Mouse (Mus musculus): ENCODE measurements around the gene Zfp160. TPM values are rescaled to one million over a fixed set of nuclear protein-coding genes. Genes with fewer than 3 reads are reported as not detected.
"Not testable (repeated sequence)": the region's sequence is repeated elsewhere in the genome, so short reads cannot be mapped to it uniquely, and the experiment has no call there.

Gene Zfp160
- polyA plus RNA-seq, 1 experiment from 2014 or later, result 17.6 TPM

DNA sequence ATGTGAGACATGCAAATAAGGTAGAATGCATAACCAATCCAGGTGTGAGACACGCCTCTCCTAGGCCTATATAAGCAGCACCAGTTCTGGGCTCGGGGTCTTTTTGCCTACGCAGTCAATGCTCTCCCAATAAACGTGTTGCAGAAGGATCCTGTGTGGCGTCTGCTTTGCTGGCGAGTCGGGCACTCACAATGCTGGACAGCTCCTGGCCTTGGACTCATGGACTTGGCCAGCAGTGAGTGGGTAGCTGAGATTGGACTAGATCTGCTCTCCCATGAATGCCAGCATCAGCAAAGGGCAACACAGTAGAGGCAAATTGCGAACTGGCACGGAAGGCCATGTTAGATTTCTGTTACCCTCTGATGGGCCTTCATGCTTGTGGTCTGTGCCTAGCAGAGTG is 39.3 kb downstream of the Zfp160 start:
- not testable (repeated sequence) for DNase-seq (ENCODE audit: low spot score); H3K4me3 ChIP-seq (ENCODE audit: low read depth, low read length); H3K27me3 ChIP-seq (ENCODE audit: control insufficient read depth, insufficient read depth, low read length); H3K4me1 ChIP-seq (replicated peaks; ENCODE audit: control insufficient read depth, insufficient read depth, low read length); H3K4me2 ChIP-seq (ENCODE audit: low read depth, low read length, severe bottlenecking); H3K27ac ChIP-seq (ENCODE audit: low read depth, low read length); ATAC-seq (replicated peaks; ENCODE audit: low FRiP score); H3K36me3 ChIP-seq (ENCODE audit: control insufficient read depth, insufficient read depth, low read length); H3K9me3 ChIP-seq (ENCODE audit: control insufficient read depth, low read length); H3K9ac ChIP-seq (ENCODE audit: low read length)
- 89% methylated on average over 9 of the region's 9 CpGs for WGBS

GRCm38 (mm10) chr17:21050901-21051300 is 42.2 kb downstream of the Zfp160 start:
- Histone ChIP-seq H3K9ac (ENCODE audit: low read length) (no peak overlapping the region), H3K9me3 (ENCODE audit: control insufficient read depth, low read length) (no peaks in the 10 kb centered on the region), H3K4me3 (ENCODE audit: low read depth, low read length) (no peak overlapping the region), H3K27me3 (ENCODE audit: control insufficient read depth, insufficient read depth, low read length) (no peaks in the 10 kb centered on the region), H3K4me2 (ENCODE audit: low read depth, low read length, severe bottlenecking) (no peak overlapping the region), H3K4me1 (replicated peaks; ENCODE audit: control insufficient read depth, insufficient read depth, low read length) (no peaks in the 10 kb centered on the region), H3K36me3 (ENCODE audit: control insufficient read depth, insufficient read depth, low read length) (no peaks in the 10 kb centered on the region), H3K27ac (ENCODE audit: low read depth, low read length) (no peak overlapping the region)
- no peak for ATAC-seq (replicated peaks; ENCODE audit: low FRiP score)
- WGBS, result 82% methylated on average over 1 of the region's 1 CpGs
- DNase-seq (ENCODE audit: low spot score), result no peak

DNA sequence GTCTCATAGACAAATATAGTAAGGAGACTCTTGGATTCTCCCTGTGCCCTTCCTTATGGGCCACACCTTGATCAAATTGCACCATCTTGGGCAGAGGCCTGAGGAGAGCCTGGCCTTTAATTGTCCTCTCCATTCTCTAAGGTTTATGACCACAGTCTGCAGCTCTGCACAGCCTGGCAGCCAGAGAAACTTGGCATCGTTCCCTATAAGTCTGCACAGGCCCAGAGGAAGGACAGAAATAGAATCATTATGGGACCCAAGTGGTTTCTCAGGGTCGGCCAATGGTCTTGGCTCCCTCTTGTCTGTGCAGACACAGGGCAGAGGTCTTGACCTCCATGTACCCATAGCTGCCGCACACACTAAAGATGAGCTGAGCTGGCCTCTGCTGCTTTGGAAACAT is 42.6 kb downstream of the Zfp160 start:
- no CpG with 5 or more reads among the region's 3 CpGs for WGBS
- not testable (repeated sequence) for H3K4me3 ChIP-seq (ENCODE audit: low read depth, low read length); DNase-seq (ENCODE audit: low spot score); H3K27ac ChIP-seq (ENCODE audit: low read depth, low read length); H3K36me3 ChIP-seq (ENCODE audit: control insufficient read depth, insufficient read depth, low read length); H3K9me3 ChIP-seq (ENCODE audit: control insufficient read depth, low read length); H3K4me1 ChIP-seq (replicated peaks; ENCODE audit: control insufficient read depth, insufficient read depth, low read length); H3K4me2 ChIP-seq (ENCODE audit: low read depth, low read length, severe bottlenecking); H3K9ac ChIP-seq (ENCODE audit: low read length); H3K27me3 ChIP-seq (ENCODE audit: control insufficient read depth, insufficient read depth, low read length); ATAC-seq (replicated peaks; ENCODE audit: low FRiP score)

GRCm38 (mm10) chr17:21051919-21052318 is 43.2 kb downstream of the Zfp160 start:
- H3K4me2 ChIP-seq (ENCODE audit: low read depth, low read length, severe bottlenecking); H3K27me3 ChIP-seq (ENCODE audit: control insufficient read depth, insufficient read depth, low read length); H3K36me3 ChIP-seq (ENCODE audit: control insufficient read depth, insufficient read depth, low read length); H3K9me3 ChIP-seq (ENCODE audit: control insufficient read depth, low read length); H3K27ac ChIP-seq (ENCODE audit: low read depth, low read length); H3K4me3 ChIP-seq (ENCODE audit: low read depth, low read length); H3K9ac ChIP-seq (ENCODE audit: low read length); ATAC-seq (replicated peaks; ENCODE audit: low FRiP score); DNase-seq (ENCODE audit: low spot score); H3K4me1 ChIP-seq (replicated peaks; ENCODE audit: control insufficient read depth, insufficient read depth, low read length): not testable (repeated sequence)
- 88% methylated on average over 3 of the region's 3 CpGs for WGBS

DNA sequence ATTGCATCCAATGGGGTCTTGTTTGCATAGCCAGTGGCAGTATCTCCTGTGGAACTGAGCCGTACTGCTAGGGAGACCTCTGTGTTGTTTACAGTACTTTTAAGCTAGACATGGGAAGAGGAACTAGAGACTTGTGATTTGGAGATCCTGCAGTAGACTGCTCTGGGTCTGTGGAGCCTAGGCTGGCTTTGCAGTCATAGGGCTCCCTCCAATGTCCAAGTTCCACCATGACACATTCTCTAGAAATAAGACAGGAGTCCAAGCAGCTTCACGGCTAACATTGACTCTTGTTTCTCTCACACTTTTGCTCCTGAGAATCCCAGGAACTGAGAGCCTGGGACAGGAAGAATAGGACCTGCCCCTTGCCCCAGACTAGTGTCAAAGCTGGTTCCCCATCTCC is 44.6 kb downstream of the Zfp160 start:
- no peak overlapping the region for H3K4me3 ChIP-seq (ENCODE audit: low read depth, low read length)
- H3K4me2 ChIP-seq (ENCODE audit: low read depth, low read length, severe bottlenecking), result no peak overlapping the region
- DNase-seq (ENCODE audit: low spot score) (no peak), ATAC-seq (replicated peaks; ENCODE audit: low FRiP score) (no peak)
- H3K27me3 ChIP-seq (ENCODE audit: control insufficient read depth, insufficient read depth, low read length), result no peaks in the 10 kb centered on the region
- H3K4me1 ChIP-seq (replicated peaks; ENCODE audit: control insufficient read depth, insufficient read depth, low read length), result no peaks in the 10 kb centered on the region
- no peak overlapping the region for H3K9ac ChIP-seq (ENCODE audit: low read length)
- H3K36me3 ChIP-seq (ENCODE audit: control insufficient read depth, insufficient read depth, low read length), result no peaks in the 10 kb centered on the region
- 89% methylated on average over 2 of the region's 2 CpGs for WGBS
- H3K27ac ChIP-seq (ENCODE audit: low read depth, low read length), result no peak overlapping the region
- no peaks in the 10 kb centered on the region for H3K9me3 ChIP-seq (ENCODE audit: control insufficient read depth, low read length)

DNA sequence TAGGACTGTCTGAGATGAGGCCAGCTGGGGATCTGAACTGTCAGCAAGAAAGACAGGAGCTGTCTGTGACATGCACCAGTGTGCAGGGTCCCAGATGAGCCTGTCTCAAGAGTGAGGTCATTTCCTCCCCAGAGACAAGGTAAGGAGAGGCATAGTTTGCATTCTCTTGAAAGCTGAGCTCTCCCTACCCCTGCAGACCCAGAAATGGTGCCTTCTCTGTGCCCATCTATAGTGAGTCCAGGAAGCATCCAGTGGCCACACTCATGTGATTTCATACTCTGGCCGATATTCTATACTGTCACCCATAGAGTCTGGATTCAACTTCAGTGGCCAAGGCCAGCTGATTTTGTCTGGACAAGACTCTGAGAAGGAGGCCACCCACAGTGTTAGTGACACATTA is 46.4 kb downstream of the Zfp160 start:
- not testable (repeated sequence) for H3K4me2 ChIP-seq (ENCODE audit: low read depth, low read length, severe bottlenecking); H3K27ac ChIP-seq (ENCODE audit: low read depth, low read length); H3K4me1 ChIP-seq (replicated peaks; ENCODE audit: control insufficient read depth, insufficient read depth, low read length); DNase-seq (ENCODE audit: low spot score); ATAC-seq (replicated peaks; ENCODE audit: low FRiP score); H3K36me3 ChIP-seq (ENCODE audit: control insufficient read depth, insufficient read depth, low read length); H3K9ac ChIP-seq (ENCODE audit: low read length); H3K4me3 ChIP-seq (ENCODE audit: low read depth, low read length); H3K9me3 ChIP-seq (ENCODE audit: control insufficient read depth, low read length); H3K27me3 ChIP-seq (ENCODE audit: control insufficient read depth, insufficient read depth, low read length)
- WGBS, result 80% methylated on average over 1 of the region's 1 CpGs

DNA sequence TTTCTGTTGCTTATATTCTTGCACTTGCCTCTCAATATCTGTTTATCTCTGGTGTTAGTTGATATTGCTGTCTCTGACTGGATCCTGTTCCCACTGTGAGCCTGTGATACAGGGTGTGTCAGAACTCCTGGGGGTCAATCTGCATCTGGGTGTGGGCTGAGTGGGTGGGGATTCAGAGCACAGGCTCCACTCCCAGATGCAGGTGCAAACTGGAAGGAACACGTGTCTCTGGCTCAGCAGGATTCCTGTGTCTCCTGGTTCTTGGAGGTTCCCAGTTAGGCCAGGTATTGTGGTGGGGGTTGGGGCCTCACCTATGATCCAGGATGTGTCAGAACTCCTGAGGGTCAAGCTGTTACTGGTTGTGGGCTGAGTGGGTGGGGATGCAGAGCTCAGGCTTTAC is 56.8 kb downstream of the Zfp160 start:
- Histone ChIP-seq H3K27ac (ENCODE audit: low read depth, low read length) (no peak overlapping the region), H3K9me3 (ENCODE audit: control insufficient read depth, low read length) (no peaks in the 10 kb centered on the region), H3K27me3 (ENCODE audit: control insufficient read depth, insufficient read depth, low read length) (no peaks in the 10 kb centered on the region), H3K36me3 (ENCODE audit: control insufficient read depth, insufficient read depth, low read length) (no peaks in the 10 kb centered on the region), H3K4me3 (ENCODE audit: low read depth, low read length) (no peak overlapping the region), H3K4me2 (ENCODE audit: low read depth, low read length, severe bottlenecking) (no peak overlapping the region), H3K4me1 (replicated peaks; ENCODE audit: control insufficient read depth, insufficient read depth, low read length) (no peaks in the 10 kb centered on the region), H3K9ac (ENCODE audit: low read length) (no peak overlapping the region)
- 32% methylated on average over 1 of the region's 1 CpGs for WGBS
- DNase-seq (ENCODE audit: low spot score) (no peak), ATAC-seq (replicated peaks; ENCODE audit: low FRiP score) (no peak)

DNA sequence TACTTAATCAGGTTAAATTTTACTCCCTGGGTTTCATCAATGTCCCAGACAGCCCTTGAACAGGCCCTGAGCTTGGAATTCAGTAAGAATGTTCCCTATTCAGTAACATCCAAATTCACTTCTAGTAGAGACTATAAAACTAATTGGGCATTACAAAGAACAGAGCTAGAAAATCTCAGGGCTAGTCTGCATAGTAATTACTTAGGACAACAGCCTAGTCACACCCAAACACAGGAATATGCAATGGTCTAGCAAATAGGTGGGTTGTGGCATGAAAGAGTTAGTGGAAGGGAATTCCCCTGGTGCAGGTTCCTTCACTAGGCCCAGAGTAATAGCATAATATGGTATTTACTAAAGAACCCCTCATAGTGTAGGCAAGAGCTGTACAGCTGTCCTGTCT is 58.3 kb downstream of the Zfp160 start:
- no peak overlapping the region for H3K27ac ChIP-seq (ENCODE audit: low read depth, low read length)
- H3K9me3 ChIP-seq (ENCODE audit: control insufficient read depth, low read length), result no peaks in the 10 kb centered on the region
- H3K36me3 ChIP-seq (ENCODE audit: control insufficient read depth, insufficient read depth, low read length), result no peaks in the 10 kb centered on the region
- no peak for DNase-seq (ENCODE audit: low spot score)
- H3K4me2 ChIP-seq (ENCODE audit: low read depth, low read length, severe bottlenecking), result no peak overlapping the region
- H3K9ac ChIP-seq (ENCODE audit: low read length), result no peak overlapping the region
- no peaks in the 10 kb centered on the region for H3K4me1 ChIP-seq (replicated peaks; ENCODE audit: control insufficient read depth, insufficient read depth, low read length)
- no peaks in the 10 kb centered on the region for H3K27me3 ChIP-seq (ENCODE audit: control insufficient read depth, insufficient read depth, low read length)
- H3K4me3 ChIP-seq (ENCODE audit: low read depth, low read length), result no peak overlapping the region
- ATAC-seq (replicated peaks; ENCODE audit: low FRiP score), result no peak

- no CpG with 5 or more reads among the region's 3 CpGs for WGBS
- not testable (repeated sequence) for H3K9ac ChIP-seq (ENCODE audit: low read length); H3K4me1 ChIP-seq (replicated peaks; ENCODE audit: control insufficient read depth, insufficient read depth, low read length); H3K27ac ChIP-seq (ENCODE audit: low read depth, low read length); H3K27me3 ChIP-seq (ENCODE audit: control insufficient read depth, insufficient read depth, low read length); DNase-seq (ENCODE audit: low spot score); H3K4me2 ChIP-seq (ENCODE audit: low read depth, low read length, severe bottlenecking); H3K36me3 ChIP-seq (ENCODE audit: control insufficient read depth, insufficient read depth, low read length); H3K4me3 ChIP-seq (ENCODE audit: low read depth, low read length); H3K9me3 ChIP-seq (ENCODE audit: control insufficient read depth, low read length); ATAC-seq (replicated peaks; ENCODE audit: low FRiP score)
These were observed 60.7 kb downstream of the Zfp160 start for GRCm38 (mm10) chr17:21069443-21069842.
